Mouse (Mus musculus) 3134 (cell line): Measurements from ENCODE around the gene Nit2.
"Not testable (repeated sequence)": the region's sequence is repeated elsewhere in the genome, so short reads cannot be mapped to it uniquely, and the experiment has no call there.

Experiments
- DNase-seq: peaks from one replicate; pipeline ENCODE4 v3.0.0-alpha.2; 2011; ENCODE audit warnings: low spot score; ENCODE audit not compliant: insufficient read length; ENCODE audit errors: extremely low read depth

Nit2 gene

GRCm38 (mm10) chr16:57166611-57167513, at the start of gene Nit2:
Nit2 (minus strand) TSS chr16:57167341.
- peak; percentile 96 for DNase-seq

GRCm38 (mm10) chr16:57215957-57216356, 48.8 kb upstream of the Nit2 start:
- no peak for DNase-seq

GRCm38 (mm10) chr16:57211037-57211436, 43.9 kb upstream of the Nit2 start:
- DNase-seq: no peak

GRCm38 (mm10) chr16:57208342-57208741, 41.2 kb upstream of the Nit2 start:
- DNase-seq: no peak

GRCm38 (mm10) chr16:57197281-57197680, 30.1 kb upstream of the Nit2 start:
- no peak for DNase-seq

- DNase-seq: no peak
These were observed 29.4 kb upstream of the Nit2 start for GRCm38 (mm10) chr16:57196590-57196989.

GRCm38 (mm10) chr16:57191214-57191613, 24.1 kb upstream of the Nit2 start:
- DNase-seq: no peak

- DNase-seq: no peak
These were observed 23.2 kb upstream of the Nit2 start for GRCm38 (mm10) chr16:57190390-57190789.

- no peak for DNase-seq
These were observed 22.4 kb upstream of the Nit2 start for GRCm38 (mm10) chr16:57189493-57189892.

GRCm38 (mm10) chr16:57186618-57187017, 19.5 kb upstream of the Nit2 start:
- no peak for DNase-seq

- DNase-seq: no peak
These were observed 14.9 kb upstream of the Nit2 start for GRCm38 (mm10) chr16:57182037-57182436.

- DNase-seq: no peak
These were observed 14.0 kb upstream of the Nit2 start for GRCm38 (mm10) chr16:57181180-57181579.

GRCm38 (mm10) chr16:57177664-57178063, 10.5 kb upstream of the Nit2 start:
- no peak for DNase-seq

- no peak for DNase-seq
These were observed 10.1 kb upstream of the Nit2 start for GRCm38 (mm10) chr16:57177254-57177653.

GRCm38 (mm10) chr16:57176276-57176675, 9.1 kb upstream of the Nit2 start:
- no peak for DNase-seq

- no peak for DNase-seq
These were observed 8.6 kb upstream of the Nit2 start for GRCm38 (mm10) chr16:57175751-57176150.

- DNase-seq: not testable (repeated sequence)
These were observed 7.3 kb upstream of the Nit2 start for GRCm38 (mm10) chr16:57174480-57174879.

GRCm38 (mm10) chr16:57171570-57171969, 4.4 kb upstream of the Nit2 start:
- no peak for DNase-seq

- no peak for DNase-seq
These were observed 4.0 kb upstream of the Nit2 start for GRCm38 (mm10) chr16:57171161-57171560.

GRCm38 (mm10) chr16:57168236-57168635, 1.1 kb upstream of the Nit2 start:
- DNase-seq: no peak

- DNase-seq: no peak
These were observed 372 bp upstream of the Nit2 start for GRCm38 (mm10) chr16:57167514-57167912.

GRCm38 (mm10) chr16:57166086-57166485, 1.1 kb downstream of the Nit2 start:
- no peak for DNase-seq
